ENCODE assay signal across 14 mouse cellular contexts in genomic region chr7:139224070-139224469, GRCm38 (mm10). TPM values are rescaled to one million over a fixed set of nuclear protein-coding genes. Genes with fewer than 3 reads are reported as not detected.
DNase-seq lines count a peak whose midpoint lies in the region; TF ChIP-seq lines count a peak whose summit lies in the region.
"Had no signal": no experiment of that assay in that cellular context is flagged by ENCODE, and none has a peak within 500 bp of the region (broad histone marks: within the 10 kb centered on the region; RNA-seq: fewer than 3 reads in every experiment).

No protein-coding gene starts in this region.

- DNase-seq in adrenal gland, adult 2 months: peak; percentile 12
- DNase-seq in adrenal gland, postnatal 36 days: no peak
- DNase-seq in heart, postnatal 4 days: peak; percentile 3
- DNase-seq in heart, postnatal 25 days (ENCODE audit: low spot score): no peak
- DNase-seq in thymus, adult 2 months: no peak
- DNase-seq in thymus, postnatal 10 days (ENCODE audit: low spot score in 2 of 2): no peak
- peak; percentile 35 for DNase-seq in thymus, postnatal 4 days
- no peak for DNase-seq in left cerebral cortex, adult 2 months (ENCODE audit: extremely low spot score in 1 of 2, low spot score in 2 of 2)
- DNase-seq: cerebellum, adult 11 months; right cerebral cortex, adult 18-20 months had no signal

- peak overlapping the region; percentile 90 for H3K27ac ChIP-seq in thymus, adult 2 months (ENCODE audit: control insufficient read depth, insufficient read depth, low read length)
- no peak overlapping the region for H3K27ac ChIP-seq in left cerebral cortex, adult 2 months
- H3K27ac ChIP-seq: embryonic facial prominence, embryonic 15.5 days; heart, adult 2 months; hindbrain, embryonic 14.5 days had no signal

- no peaks in the 10 kb centered on the region for H3K27me3 ChIP-seq in thymus, adult 2 months (ENCODE audit: control insufficient read depth, insufficient read depth, low read length)
- H3K27me3 ChIP-seq: embryonic facial prominence, embryonic 15.5 days had no signal

- H3K4me1 ChIP-seq in thymus, adult 2 months (replicated peaks; ENCODE audit: control insufficient read depth, insufficient read depth, low read length): peaks cover 67% of the 10 kb centered on the region

- no peaks in the 10 kb centered on the region for H3K36me3 ChIP-seq in thymus, adult 2 months (ENCODE audit: control insufficient read depth, insufficient read depth, low read length)
- H3K36me3 ChIP-seq: embryonic facial prominence, embryonic 15.5 days had no signal

- intact Hi-C loops in heart, postnatal 25 days (cut with DNase I): no loop called here
- intact Hi-C loops in left cerebral cortex, adult 2 months (cut with DNase I): no loop called here

- no peak overlapping the region for H3K4me3 ChIP-seq in thymus, adult 2 months (ENCODE audit: control insufficient read depth, insufficient read depth, low read length)
- no peak overlapping the region for H3K4me3 ChIP-seq in left cerebral cortex, adult 2 months
- H3K4me3 ChIP-seq: embryonic facial prominence, embryonic 15.5 days; heart, adult 2 months had no signal

- TF ChIP-seq CTCF in thymus, adult 2 months (IDR thresholded peaks at IDR 0.05; ENCODE audit: borderline replicate concordance, control insufficient read depth, extremely low read depth, insufficient read depth, low read length, poor library complexity): no peak
- TF ChIP-seq CTCF in left cerebral cortex, adult 2 months (IDR thresholded peaks at IDR 0.05): no peak

- WGBS in thymus, adult 2 months: 96% methylated on average over 1 of the region's 1 CpGs

- TF ChIP-seq POLR2A in thymus, adult 2 months (IDR thresholded peaks at IDR 0.05; ENCODE audit: control insufficient read depth, extremely low read depth, insufficient read depth, low read length, poor library complexity): no peak

RNA-seq across cellular contexts. Expression of gene Stk32c, which starts 11.0 kb away (rescaled TPM):
- total RNA-seq in adrenal gland, adult 2 months (2021): 1 to 10 TPM; 2.8 to 3.1 TPM
- 3.1 and 7.4 TPM in 2 replicates for polyA plus RNA-seq in adrenal gland, adult 2 months (2012; rRNA removed)
- 1 to 10 TPM; 3.3 to 3.9 TPM for total RNA-seq in adrenal gland, postnatal 36 days (2021)
- total RNA-seq in heart, postnatal 4 days (2021): 1 to 10 TPM; 3.3 to 3.4 TPM
- total RNA-seq in heart, postnatal 25 days (2021): under 1 TPM; 0.73 to 0.99 TPM
- polyA plus RNA-seq in thymus, adult 2 months (2012; rRNA removed): 1.3 and 1.7 TPM in 2 replicates
- 100 to 1,000 TPM; 159 to 167 TPM for total RNA-seq in left cerebral cortex, adult 2 months (2021)
- total RNA-seq: megakaryocyte progenitor cell, adult 5-6 weeks had no signal

RNA-seq across cellular contexts. Expression of gene Lrrc27, which starts 11.3 kb away (rescaled TPM):
- 1 to 10 TPM; 4.1 to 8.3 TPM for total RNA-seq in adrenal gland, adult 2 months (2021)
- 7.6 and 7.8 TPM in 2 replicates for polyA plus RNA-seq in adrenal gland, adult 2 months (2012; rRNA removed)
- total RNA-seq in adrenal gland, postnatal 36 days (2021): 1 to 10 TPM; 6.9 to 8.1 TPM
- total RNA-seq in heart, postnatal 4 days (2021): 1 to 10 TPM; 3.4 to 5.0 TPM
- total RNA-seq in heart, postnatal 25 days (2021): 10 to 100 TPM; 19.1 to 20.0 TPM
- 3.9 and 4.0 TPM in 2 replicates for polyA plus RNA-seq in thymus, adult 2 months (2012; rRNA removed)
- total RNA-seq in left cerebral cortex, adult 2 months (2021): 1 to 10 TPM; 8.1 to 8.2 TPM

RNA-seq across cellular contexts. Expression of gene Pwwp2b, which starts 24.2 kb away (rescaled TPM):
- 10 to 100 TPM in 1 of 2 experiments, 1 to 10 TPM in 1; 8.9 to 16.1 TPM for total RNA-seq in adrenal gland, adult 2 months (2021)
- polyA plus RNA-seq in adrenal gland, adult 2 months (2012; rRNA removed): 19.6 and 24.4 TPM in 2 replicates
- total RNA-seq in adrenal gland, postnatal 36 days (2021): 10 to 100 TPM in 1 of 2 experiments, 1 to 10 TPM in 1; 9.8 to 15.6 TPM
- 1 to 10 TPM; 7.9 to 9.3 TPM for total RNA-seq in heart, postnatal 4 days (2021)
- total RNA-seq in heart, postnatal 25 days (2021): 1 to 10 TPM; 8.7 to 9.7 TPM
- 6.3 and 7.4 TPM in 2 replicates for polyA plus RNA-seq in thymus, adult 2 months (2012; rRNA removed)
- total RNA-seq in left cerebral cortex, adult 2 months (2021): 10 to 100 TPM; 10.2 to 12.2 TPM

Comparison
In these comparisons a context has a peak if more than half of its experiments do, and no peak if none do; other contexts are left out.
1. DNase-seq: peak in adrenal gland, adult 2 months (single experiment), heart, postnatal 4 days (single experiment) and thymus, postnatal 4 days (single experiment); none in adrenal gland, postnatal 36 days (0 of 2), heart, postnatal 25 days (single experiment), thymus, adult 2 months (single experiment), thymus, postnatal 10 days (0 of 2) and left cerebral cortex, adult 2 months (0 of 2).
2. RNA of gene Stk32c, which starts 11.0 kb away (total RNA-seq): 159 to 167 TPM in left cerebral cortex, adult 2 months; 3.3 to 3.9 TPM in adrenal gland, postnatal 36 days, 3.3 to 3.4 TPM in heart, postnatal 4 days, 2.8 to 3.1 TPM in adrenal gland, adult 2 months and 0.73 to 0.99 TPM in heart, postnatal 25 days; every median in the first group is over 10 times any median in the second.